Mouse (Mus musculus): ENCODE results near the gene Noa1.

Gene Noa1

GRCm38 (mm10) chr5:77309924-77310772 is at the start of gene Noa1, which contains the start of gene Polr2b:
Gene Noa1, minus strand, starts transcription at chr5:77310084.
Gene Polr2b, plus strand, starts transcription at chr5:77310147.
- DNase-seq: peak; percentile 98 to 99

DNA sequence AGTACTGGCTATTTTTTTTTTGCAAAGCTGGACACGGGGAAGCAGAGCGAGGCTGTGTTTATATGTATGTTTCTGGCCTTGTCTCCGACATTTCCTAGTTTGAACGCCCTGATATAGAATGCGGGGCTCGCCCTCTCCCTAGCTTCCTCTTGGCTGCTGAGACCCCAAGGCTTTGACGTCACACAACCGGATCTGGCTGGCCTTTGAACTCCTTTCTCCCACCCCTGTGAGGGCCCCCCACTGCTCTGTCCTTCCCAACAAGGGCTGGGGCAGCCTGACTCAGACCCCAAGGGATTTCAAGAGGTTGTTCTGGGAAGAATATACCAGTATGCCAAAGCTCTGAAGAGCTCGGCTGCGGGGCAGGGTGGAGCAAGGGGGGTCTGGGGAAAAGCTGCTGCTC is 48.5 kb upstream of the Noa1 start:
- DNase-seq: no peak

DNA sequence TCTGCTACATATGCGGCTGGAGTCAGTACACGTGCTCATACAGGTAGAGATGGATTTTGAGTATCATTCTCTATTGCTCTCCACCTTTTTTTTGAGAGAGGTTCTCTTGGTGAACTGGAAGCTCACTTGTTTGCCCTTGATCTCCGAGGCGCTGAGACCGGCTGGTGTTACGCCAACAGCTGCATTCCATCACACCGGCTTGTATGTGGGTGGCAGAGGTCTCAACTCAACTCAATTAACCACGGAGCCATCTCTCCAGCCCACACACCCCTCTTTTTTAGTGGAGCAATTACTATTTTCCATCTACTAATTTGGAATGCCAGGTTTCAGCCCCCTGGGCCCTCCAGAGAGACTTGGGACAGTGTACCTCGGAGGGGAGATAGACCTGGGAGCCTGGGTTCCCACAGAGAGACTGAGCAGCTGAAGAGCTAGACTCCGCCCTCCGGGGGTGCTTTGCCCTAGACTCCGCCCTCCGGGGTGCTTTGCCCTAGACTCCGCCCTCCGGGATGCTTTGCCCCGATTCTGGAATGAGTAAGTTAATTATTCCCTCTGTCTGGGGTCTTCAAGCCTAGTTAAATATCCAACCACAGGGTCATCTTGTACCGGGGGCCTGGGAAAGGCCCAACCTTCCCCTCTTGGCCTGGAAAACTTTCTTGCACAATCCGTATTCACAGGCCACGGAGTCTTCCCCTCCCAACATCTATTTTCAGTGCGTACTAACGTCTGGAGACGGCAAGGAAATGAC is 47.7 kb upstream of the Noa1 start:
- DNase-seq: peak; percentile 42 to 55

DNA sequence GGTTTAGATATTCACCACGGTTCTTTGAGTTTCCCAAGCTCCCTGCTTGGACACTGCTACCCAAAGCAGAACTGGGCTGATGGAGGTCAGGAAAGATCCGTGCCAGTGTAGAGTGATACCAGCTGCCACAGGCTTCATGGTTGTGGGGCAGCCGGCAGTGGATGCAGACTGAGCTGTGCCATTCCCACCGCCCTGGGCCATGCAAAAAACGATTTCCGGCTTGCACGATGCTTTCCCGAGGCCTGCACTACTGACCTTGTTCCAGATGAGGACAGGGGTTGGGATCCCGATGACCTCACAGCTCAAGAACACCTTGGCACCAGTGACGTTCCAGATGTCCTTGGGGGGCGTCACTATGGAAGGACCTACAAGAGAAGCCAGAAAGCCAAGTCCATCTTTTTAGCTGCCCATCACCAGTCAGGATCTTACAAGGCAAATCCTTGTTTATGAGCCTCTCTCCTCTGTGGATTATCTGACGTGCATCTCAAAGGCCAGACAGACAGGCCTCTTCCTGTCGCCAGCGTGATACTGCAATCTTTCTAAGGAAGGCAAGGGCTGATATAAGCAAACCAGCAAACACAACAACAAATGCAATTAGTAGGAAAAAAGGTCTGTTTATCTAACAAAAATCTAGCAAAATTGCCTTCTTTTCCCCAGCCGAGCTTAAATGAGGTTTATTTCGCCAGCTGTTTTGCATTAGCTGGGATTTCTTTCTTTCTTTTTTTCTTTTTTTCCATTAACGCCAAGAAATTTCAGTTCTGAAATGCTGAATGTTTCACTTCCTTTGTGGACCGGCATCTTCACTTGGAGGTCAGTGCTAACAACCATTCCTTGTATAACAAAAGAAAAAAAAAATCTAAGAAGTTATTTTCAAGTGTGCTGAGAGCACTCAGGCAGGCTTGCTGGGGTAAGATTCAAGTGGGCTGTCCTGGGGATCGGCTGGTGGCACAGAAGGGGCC is 45.7 kb upstream of the Noa1 start:
- no peak for DNase-seq

DNA sequence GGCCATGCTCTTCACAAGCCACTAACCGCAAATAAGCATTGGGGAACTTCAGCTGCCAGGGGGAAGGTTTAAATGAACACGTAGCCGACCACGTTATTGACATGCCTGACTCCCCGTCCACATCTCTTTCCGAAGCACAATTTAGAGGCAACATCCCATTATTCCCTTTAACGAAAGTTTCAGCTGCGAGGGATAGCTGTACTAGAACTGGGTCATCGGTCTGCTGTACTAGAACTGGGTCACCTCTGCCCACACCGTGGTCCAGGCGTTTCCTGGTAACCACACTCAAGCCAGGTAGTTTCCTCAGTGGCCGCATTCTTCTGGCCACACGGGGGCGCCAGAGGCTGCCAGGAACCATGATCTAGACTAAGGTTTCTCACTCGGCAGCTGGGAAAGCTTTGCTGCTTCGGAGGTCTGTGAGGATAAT is 44.5 kb upstream of the Noa1 start:
- peak; percentile 55 to 84 for DNase-seq

GRCm38 (mm10) chr5:77351691-77352090 is 41.8 kb upstream of the Noa1 start:
- no peak for DNase-seq

DNA sequence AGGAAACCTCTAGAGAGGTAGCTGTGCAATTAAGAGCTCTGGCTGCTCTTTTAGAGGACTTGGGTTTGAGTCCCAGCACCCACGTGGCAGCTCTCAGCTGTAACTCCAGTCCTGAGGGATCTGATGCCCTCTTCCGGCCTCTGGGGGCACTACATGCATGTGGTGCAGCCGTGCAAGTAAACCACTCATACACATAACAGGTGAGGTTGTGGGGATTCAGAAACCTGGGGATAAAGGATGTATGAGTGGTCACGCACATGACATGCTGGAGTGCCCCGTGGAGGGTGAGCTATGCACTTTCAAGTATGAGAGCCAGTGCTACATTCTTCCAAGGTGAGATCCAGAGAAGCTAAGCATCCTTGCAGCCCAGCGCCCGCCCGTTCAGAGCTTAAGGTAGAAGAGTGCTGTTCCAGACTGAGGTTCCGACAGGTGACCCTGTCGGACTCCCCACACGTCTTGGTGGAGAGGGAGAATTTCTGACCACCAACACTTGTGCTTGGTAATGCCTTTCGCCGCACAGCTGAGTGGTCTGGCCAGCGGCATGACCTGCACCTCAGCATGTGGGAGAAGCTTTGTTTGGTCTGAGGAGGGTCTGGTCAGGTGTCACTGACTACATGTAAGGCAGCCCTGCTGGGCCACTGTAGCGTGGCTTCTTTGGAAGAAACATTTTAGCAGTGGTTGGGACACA is 40.2 kb upstream of the Noa1 start:
- no peak for DNase-seq

- DNase-seq: no peak
Observed at GRCm38 (mm10) chr5:77348901-77349300, 39.0 kb upstream of the Noa1 start.

GRCm38 (mm10) chr5:77340033-77340432 is 30.1 kb upstream of the Noa1 start:
- no peak for DNase-seq

GRCm38 (mm10) chr5:77330154-77330553 is 20.3 kb upstream of the Noa1 start:
- DNase-seq: no peak

DNA sequence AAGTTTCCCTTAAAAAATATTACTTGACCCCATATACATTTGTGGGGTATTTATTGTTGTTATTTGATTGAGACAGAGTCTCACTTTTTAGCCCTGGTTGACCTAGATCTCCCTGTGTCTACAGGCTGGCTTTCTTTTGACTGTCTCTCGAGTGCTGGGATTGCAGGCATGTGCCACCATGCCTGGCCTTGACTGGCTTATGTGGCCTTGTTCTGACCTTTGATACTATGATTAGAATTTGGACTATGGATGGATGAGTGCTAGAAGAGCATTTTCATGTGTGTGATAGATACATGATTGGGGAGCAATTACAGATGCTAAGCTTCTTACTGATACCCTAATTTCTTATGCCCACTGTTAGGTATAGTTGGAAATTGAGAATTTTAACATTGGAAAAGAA is 15.1 kb upstream of the Noa1 start:
- DNase-seq: no peak

- no peak for DNase-seq
Observed at GRCm38 (mm10) chr5:77314986-77315385, 5.1 kb upstream of the Noa1 start.

GRCm38 (mm10) chr5:77314206-77314605 is 4.3 kb upstream of the Noa1 start:
- DNase-seq: no peak

DNA sequence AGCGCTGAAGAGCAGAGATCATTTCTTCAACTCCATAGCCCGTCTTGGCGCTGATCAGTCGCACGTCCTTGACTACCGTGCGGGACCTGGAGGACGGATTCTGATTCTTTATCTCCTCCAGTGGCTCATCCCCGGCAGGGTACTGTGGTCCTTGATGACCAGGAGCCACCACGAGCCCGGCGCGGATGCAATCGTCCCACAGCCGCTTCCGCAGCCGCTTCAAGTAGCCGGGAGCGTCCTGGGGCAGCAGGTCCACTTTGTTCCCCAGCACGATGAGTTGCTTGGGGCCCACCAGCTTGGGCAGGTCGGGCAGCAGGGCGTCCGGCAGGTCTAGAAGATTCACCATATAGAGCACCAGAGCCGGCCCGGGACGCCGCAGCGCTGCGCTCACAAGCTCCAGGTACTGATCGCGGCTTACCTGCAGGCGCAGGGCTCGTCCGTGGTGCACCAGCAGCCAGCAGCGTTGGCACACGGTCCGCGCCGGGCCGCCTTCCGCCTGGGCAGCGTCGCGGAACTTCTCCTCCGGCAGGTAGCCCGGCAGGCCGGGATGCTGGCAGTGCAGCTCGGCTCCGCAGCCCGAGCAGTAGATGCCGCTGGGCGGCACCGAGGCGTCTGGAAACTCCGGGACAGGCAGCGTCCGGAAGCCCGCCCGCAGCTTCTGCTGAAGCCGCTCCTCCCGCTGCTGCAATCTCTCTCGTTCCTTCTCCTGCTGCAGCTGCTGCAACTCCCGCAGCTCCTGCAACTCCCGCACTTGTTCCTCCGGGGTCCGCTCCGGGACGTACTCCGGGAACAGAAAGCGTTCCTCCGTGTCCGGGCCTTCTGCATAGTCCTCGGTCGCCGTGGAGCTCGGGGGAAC is 605 bp downstream of the Noa1 start:
- DNase-seq: no peak

- no peak for DNase-seq
Observed at GRCm38 (mm10) chr5:77307821-77308553, 1.9 kb downstream of the Noa1 start.

- DNase-seq: no peak
Observed at GRCm38 (mm10) chr5:77301296-77301903, 8.5 kb downstream of the Noa1 start.

GRCm38 (mm10) chr5:77299486-77299885 is 10.4 kb downstream of the Noa1 start:
- DNase-seq: no peak

- no peak for DNase-seq
Observed at GRCm38 (mm10) chr5:77292803-77293522, 16.9 kb downstream of the Noa1 start.

- DNase-seq: no peak
Observed at GRCm38 (mm10) chr5:77290606-77291005, 19.3 kb downstream of the Noa1 start.

All from spleen, adult 18-20 months (tissue).